Mouse (Mus musculus) CD4-positive, CD25-positive, alpha-beta regulatory T cell, adult 2 months (primary cell): ENCODE results near the gene Gm17535.
"Not testable (repeated sequence)": the region's sequence is repeated elsewhere in the genome, so short reads cannot be mapped to it uniquely, and the experiment has no call there.

Source experiments
- DNase-seq: peaks from one replicate; pipeline ENCODE4 v3.0.0-alpha.2; 2012; ENCODE audit warnings: low read depth, low spot score

Gene Gm17535

DNA sequence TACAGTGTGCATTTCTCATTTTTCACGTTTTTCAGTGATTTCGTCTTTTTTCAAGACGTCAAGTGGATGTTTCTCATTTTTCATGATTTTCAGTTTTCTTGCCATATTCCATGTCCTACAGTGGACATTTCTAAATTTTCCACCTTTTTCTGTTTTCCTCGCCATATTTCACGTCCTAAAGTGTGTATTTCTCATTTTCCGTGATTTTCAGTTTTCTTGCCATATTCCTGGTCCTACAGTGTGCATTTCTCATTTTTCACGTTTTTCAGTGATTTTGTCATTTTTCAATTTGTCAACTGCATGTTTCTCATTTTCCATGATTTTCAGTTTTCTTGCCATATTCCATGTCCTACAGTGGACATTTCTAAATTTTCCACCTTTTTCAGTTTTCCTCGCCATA lies at the start of gene Gm17535:
Gene Gm17535, plus strand, starts transcription at position 301 of the 400 bp plus-strand sequence.
- not testable (repeated sequence) for DNase-seq

GRCm38 (mm10) chr9:3000445-3000972 lies 33.9 kb upstream of the Gm17535 start, which contains the start of gene Gm10722:
Gene Gm10722, plus strand, starts transcription at chr9:3000922.
- peak; percentile 34 for DNase-seq

GRCm38 (mm10) chr9:3001006-3001405 lies 33.4 kb upstream of the Gm17535 start:
- DNase-seq = not testable (repeated sequence)

DNA sequence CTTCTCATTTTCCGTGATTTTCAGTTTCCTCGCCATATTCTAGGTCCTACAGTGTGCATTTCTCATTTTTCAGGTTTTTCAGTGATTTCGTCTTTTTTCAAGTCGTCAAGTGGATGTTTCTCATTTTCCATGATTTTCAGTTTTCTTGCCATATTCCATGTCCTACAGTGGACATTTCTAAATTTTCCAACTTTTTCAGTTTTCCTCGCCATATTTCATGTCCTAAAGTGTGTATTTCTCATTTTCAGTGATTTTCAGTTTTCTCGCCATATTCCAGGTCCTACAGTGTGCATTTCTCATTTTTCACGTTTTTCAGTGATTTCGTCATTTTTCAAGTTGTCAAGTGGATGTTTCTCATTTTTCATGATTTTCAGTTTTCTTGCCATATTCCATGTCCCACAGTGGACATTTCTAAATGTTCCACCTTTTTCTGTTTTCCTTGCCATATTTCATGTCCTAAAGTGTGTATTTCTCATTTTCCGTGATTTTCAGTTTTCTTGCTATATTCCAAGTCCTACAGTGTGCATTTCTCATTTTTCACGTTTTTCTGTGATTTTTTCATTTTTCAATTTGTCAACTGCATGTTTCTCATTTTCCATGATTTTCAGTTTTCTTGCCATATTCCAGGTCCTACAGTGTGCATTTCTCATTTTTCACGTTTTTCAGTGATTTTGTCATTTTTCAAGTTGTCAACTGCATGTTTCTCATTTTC lies 32.3 kb upstream of the Gm17535 start:
- DNase-seq = peak; percentile 14

DNA sequence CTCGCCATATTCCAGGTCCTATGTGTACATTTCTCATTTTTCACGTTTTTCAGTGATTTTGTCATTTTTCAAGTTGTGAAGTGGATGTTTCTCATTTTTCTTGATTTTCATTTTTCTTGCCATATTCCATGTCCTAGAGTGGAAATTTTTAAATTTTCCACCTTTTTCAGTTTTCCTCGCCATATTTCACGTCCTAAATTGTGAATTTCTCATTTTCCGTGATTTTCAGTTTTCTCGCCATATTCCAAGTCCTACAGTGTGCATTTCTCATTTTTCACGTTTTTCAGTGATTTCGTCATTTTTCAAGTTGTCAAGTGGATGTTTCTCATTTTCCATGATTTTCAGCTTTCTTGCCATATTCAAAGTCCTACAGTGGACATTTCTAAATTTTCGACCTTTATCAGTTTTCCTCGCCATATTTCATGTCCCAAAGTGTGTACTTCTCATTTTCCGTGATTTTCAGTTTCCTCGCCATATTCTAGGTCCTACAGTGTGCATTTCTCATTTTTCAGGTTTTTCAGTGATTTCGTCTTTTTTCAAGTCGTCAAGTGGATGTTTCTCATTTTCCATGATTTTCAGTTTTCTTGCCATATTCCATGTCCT lies 31.5 kb upstream of the Gm17535 start, which contains the start of gene Gm11168:
Gene Gm11168, plus strand, starts transcription at position 553 of the 603 bp plus-strand sequence.
- DNase-seq = not testable (repeated sequence)

DNA sequence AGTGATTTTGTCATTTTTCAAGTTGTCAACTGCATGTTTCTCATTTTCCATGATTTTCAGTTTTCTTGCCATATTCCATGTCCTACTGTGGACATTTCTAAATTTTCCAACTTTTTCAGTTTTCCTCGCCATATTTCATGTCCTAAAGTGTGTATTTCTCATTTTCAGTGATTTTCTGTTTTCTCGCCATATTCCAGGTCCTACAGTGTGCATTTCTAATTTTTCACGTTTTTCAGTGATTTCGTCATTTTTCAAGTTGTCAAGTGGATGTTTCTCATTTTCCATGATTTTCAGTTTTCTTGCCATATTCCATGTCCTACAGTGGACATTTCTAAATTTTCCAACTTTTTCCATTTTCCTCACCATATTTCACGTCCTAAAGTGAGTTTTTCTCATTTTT lies 28.2 kb upstream of the Gm17535 start:
- DNase-seq = not testable (repeated sequence)

GRCm38 (mm10) chr9:3006636-3007035 lies 27.8 kb upstream of the Gm17535 start:
- DNase-seq = not testable (repeated sequence)

- peak; percentile 13 for DNase-seq
Measured at GRCm38 (mm10) chr9:3007272-3007671, 27.1 kb upstream of the Gm17535 start.

GRCm38 (mm10) chr9:3009331-3009730 lies 25.1 kb upstream of the Gm17535 start:
- DNase-seq = not testable (repeated sequence)

DNA sequence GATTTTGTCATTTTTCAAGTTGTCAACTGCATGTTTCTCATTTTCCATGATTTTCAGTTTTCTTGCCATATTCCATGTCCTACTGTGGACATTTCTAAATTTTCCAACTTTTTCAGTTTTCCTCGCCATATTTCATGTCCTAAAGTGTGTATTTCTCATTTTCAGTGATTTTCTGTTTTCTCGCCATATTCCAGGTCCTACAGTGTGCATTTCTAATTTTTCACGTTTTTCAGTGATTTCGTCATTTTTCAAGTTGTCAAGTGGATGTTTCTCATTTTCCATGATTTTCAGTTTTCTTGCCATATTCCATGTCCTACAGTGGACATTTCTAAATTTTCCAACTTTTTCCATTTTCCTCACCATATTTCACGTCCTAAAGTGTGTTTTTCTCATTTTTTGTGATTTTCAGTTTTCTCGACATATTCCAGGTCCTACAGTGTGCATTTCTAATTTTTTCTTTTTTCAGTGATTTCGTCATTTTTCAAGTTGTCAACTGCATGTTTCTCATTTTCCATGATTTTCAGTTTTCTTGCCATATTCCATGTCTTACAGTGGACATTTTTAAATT lies 22.3 kb upstream of the Gm17535 start:
- DNase-seq = not testable (repeated sequence)

DNA sequence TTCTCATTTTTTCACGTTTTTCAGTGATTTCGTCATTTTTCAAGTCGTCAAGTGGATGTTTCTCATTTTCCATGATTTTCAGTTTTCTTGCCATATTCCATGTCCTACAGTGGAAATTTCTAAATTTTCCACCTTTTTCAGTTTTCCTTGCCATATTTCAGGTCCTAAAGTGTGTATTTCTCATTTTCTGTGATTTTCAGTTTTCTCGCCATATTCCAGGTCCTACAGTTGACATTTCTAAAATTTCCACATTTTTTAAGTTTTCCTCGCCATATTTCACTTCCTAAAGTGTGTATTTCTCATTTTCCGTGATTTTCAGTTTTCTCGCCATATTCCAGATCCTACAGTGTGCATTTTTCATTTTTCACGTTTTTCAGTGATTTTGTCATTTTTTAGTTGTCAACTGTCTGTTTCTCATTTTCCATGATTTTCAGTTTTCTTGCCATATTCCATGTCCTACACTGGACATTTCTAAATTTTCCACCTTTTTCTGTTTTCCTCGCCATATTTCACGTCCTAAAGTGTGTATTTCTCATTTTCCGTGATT lies 21.6 kb upstream of the Gm17535 start, which contains the start of gene Gm10721:
Gene Gm10721, plus strand, starts transcription at position 408 of the 547 bp plus-strand sequence.
- DNase-seq = not testable (repeated sequence)

DNA sequence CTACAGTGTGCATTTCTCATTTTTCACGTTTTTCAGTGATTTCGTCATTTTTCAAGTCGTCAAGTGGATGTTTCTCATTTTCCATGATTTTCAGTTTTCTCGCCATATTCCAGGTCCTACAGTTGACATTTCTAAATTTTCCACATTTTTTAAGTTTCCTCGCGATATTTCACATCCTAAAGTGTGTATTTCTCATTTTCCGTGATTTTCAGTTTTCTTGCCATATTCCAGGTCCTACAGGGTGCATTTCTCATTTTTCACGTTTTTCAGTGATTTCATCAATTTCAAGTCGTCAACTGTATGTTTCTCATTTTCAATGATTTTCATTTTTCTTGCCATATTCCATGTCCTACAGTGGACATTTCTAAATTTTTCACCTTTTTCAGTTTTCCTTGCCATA lies 19.0 kb upstream of the Gm17535 start, which contains the start of gene Gm10720:
Gene Gm10720, plus strand, starts transcription at position 301 of the 400 bp plus-strand sequence.
- not testable (repeated sequence) for DNase-seq

DNA sequence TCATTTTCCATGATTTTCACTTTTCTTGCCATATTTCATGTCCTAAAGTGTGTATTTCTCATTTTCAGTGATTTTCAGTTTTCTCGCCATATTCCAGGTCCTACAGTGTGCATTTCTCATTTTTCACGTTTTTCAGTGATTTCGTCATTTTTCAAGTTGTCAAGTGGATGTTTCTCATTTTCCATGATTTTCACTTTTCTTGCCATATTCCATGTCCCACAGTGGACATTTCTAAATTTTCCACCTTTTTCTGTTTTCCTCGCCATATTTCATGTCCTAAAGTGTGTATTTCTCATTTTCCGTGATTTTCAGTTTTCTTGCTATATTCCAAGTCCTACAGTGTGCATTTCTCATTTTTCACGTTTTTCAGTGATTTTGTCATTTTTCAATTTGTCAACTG lies 18.5 kb upstream of the Gm17535 start:
- DNase-seq = not testable (repeated sequence)

- DNase-seq = not testable (repeated sequence)
Measured at GRCm38 (mm10) chr9:3017108-3017507, 17.3 kb upstream of the Gm17535 start, which contains the start of gene Gm10719. Gene Gm10719, plus strand, starts transcription at chr9:3017408.

DNA sequence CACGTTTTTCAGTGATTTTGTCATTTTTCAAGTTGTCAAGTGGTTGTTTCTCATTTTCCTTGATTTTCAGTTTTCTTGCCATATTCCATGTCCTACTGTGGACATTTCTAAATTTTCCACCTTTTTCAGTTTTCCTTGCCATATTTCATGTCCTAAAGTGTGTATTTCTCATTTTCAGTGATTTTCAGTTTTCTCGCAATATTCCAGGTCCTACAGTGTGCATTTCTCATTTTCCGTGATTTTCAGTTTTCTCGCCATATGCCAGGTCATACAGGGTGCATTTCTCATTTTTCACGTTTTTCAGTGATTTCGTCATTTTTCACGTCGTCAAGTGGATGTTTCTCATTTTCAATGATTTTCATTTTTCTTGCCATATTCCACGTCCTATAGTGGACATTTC lies 15.5 kb upstream of the Gm17535 start:
- DNase-seq = not testable (repeated sequence)

DNA sequence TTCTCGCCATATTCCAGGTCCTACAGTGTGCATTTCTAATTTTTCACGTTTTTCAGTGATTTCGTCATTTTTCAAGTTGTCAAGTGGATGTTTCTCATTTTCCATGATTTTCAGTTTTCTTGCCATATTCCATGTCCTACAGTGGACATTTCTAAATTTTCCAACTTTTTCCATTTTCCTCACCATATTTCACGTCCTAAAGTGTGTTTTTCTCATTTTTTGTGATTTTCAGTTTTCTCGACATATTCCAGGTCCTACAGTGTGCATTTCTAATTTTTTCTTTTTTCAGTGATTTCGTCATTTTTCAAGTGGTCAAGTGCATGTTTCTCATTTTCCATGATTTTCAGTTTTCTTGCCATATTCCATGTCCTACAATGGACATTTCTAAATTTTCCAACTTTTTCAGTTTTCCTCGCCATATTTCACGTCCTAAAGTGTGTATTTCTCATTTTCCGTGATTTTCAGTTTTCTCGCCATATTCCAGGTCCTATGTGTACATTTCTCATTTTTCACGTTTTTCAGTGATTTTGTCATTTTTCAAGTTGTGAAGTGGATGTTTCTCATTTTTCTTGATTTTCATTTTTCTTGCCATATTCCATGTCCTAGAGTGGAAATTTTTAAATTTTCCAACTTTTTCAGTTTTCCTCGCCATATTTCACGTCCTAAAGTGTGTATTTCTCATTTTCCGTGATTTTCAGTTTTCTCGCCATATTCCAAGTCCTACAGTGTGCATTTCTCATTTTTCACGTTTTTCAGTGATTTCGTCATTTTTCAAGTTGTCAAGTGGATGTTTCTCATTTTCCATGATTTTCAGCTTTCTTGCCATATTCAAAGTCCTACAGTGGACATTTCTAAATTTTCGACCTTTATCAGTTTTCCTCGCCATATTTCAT lies 14.3 kb upstream of the Gm17535 start:
- not testable (repeated sequence) for DNase-seq

DNA sequence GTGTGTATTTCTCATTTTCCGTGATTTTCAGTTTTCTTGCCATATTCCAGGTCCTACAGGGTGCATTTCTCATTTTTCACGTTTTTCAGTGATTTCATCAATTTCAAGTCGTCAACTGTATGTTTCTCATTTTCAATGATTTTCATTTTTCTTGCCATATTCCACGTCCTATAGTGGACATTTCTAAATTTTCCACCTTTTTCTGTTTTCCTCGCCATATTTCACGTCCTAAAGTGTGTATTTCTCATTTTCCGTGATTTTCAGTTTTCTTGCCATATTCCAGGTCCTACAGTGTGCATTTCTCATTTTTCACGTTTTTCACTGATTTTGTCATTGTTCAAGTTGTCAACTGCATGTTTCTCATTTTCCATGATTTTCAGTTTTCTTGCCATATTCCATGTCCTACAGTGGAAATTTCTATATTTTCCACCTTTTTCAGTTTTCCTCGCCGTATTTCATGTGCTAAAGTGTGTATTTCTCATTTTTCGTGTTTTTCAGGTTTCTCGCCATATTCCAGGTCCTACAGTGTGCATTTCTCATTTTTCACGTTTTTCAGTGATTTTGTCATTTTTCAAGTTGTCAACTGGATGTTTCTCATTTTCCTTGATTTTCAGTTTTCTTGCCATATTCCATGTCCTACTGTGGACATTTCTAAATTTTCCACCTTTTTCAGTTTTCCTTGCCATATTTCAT lies 11.9 kb upstream of the Gm17535 start:
- DNase-seq = peak; percentile 27

- DNase-seq = not testable (repeated sequence)
Measured at GRCm38 (mm10) chr9:3023312-3023984, 11.0 kb upstream of the Gm17535 start, which contains the start of gene Gm10718. Gene Gm10718, plus strand, starts transcription at chr9:3023547.

- DNase-seq = not testable (repeated sequence)
Measured at GRCm38 (mm10) chr9:3023985-3024648, 10.3 kb upstream of the Gm17535 start.
